Mouse (Mus musculus): ENCODE results near the gene Gm28372. TPM values are rescaled to one million over a fixed set of nuclear protein-coding genes. Genes with fewer than 3 reads are reported as not detected.

Gene Gm28372
- total and polyA plus RNA-seq, 2 experiments from 2014 or later = not detected

DNA sequence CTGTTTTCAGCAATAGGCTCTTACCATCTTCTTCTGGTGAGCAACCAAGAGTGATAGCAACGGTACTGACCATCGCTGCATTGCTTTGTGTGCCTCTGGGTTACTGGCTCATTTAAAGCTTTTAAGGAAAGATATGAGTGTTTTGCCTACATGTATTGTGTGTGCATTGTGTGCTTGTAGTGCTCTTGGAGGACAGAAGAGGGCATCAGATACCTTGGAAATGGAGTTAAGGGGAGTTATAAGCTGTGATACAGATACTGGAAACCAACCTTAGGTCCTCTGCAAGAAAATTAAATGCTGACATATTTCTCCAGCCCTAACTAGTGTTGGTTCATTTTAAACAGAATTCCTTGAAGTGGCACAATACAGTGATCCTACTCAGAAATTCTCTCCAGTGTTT lies 16.2 kb upstream of the Gm28372 start:
- Histone ChIP-seq H3K4me3 (ENCODE audit: low read depth, low read length) (no peak overlapping the region), H3K4me1 (ENCODE audit: control insufficient read depth, insufficient read depth) (no peaks in the 10 kb centered on the region), H3K27me3 (ENCODE audit: control insufficient read depth, insufficient read depth, low read length) (no peaks in the 10 kb centered on the region), H3K36me3 (replicated peaks; ENCODE audit: control insufficient read depth, insufficient read depth, low read length) (no peaks in the 10 kb centered on the region), H3K4me2 (ENCODE audit: low read depth, low read length) (no peak overlapping the region), H3K9me3 (replicated peaks; ENCODE audit: control insufficient read depth, low read length) (no peaks in the 10 kb centered on the region), H3K9ac (replicated peaks; ENCODE audit: low read depth, low read length) (no peak overlapping the region), H3K27ac (ENCODE audit: low read depth) (no peak overlapping the region)
- ATAC-seq (ENCODE audit: insufficient read depth, low read depth) (no peak), DNase-seq (ENCODE audit: low spot score) (no peak)
- WGBS = 72% methylated on average over 2 of the region's 2 CpGs
- peak; percentile 39 for TF ChIP-seq CTCF (IDR thresholded peaks at IDR 0.05; ENCODE audit: low read depth)
- TF ChIP-seq EP300 (IDR thresholded peaks at IDR 0.05; ENCODE audit: low read depth) = no peak

DNA sequence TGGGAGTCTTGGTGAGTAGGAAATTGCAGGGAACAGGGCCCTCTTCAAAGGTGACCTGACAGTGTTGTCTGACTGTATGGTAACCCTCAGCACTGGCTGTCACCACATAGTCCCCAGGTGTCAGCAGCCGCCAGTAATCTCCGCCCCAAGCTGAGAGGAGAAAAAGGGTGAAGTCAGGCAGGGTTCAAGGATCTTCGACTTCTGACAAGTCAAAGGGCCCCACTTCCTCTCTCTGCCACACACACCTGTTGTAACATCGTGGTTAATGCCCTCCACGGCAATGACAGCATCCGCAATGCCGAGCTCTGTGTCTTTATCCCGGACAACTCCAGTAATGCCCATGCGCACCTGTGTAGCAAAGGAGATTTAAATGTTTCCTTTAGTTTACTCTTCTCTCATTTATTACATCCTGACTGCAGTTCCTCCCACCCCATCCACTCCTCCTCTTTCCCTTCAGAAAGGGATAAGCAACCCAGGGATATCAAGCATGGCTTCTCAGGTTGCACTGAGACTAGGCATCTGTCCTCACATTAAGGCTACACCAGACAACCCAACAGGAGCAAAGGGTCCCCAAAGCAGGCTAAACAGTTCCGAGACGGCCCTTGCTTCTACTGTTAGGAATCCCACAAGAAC lies 13.9 kb upstream of the Gm28372 start:
- Histone ChIP-seq H3K4me2 (ENCODE audit: low read depth, low read length) (no peak overlapping the region), H3K27me3 (ENCODE audit: control insufficient read depth, insufficient read depth, low read length) (0 out of 2 replicates have a peak, but pooled peaks cover under 1% of the 10 kb centered on the region), H3K9ac (replicated peaks; ENCODE audit: low read depth, low read length) (no peak overlapping the region), H3K4me1 (ENCODE audit: control insufficient read depth, insufficient read depth) (no peaks in the 10 kb centered on the region), H3K4me3 (ENCODE audit: low read depth, low read length) (no peak overlapping the region), H3K36me3 (replicated peaks; ENCODE audit: control insufficient read depth, insufficient read depth, low read length) (no peaks in the 10 kb centered on the region), H3K27ac (ENCODE audit: low read depth) (no peak overlapping the region), H3K9me3 (replicated peaks; ENCODE audit: control insufficient read depth, low read length) (no peaks in the 10 kb centered on the region)
- no peak for TF ChIP-seq EP300 (IDR thresholded peaks at IDR 0.05; ENCODE audit: low read depth)
- no peak for TF ChIP-seq CTCF (IDR thresholded peaks at IDR 0.05; ENCODE audit: low read depth)
- 80% methylated on average over 11 of the region's 11 CpGs for WGBS
- ATAC-seq (ENCODE audit: insufficient read depth, low read depth) (no peak), DNase-seq (ENCODE audit: low spot score) (no peak)

- no peaks in the 10 kb centered on the region for H3K36me3 ChIP-seq (replicated peaks; ENCODE audit: control insufficient read depth, insufficient read depth, low read length)
- no peak for ATAC-seq (ENCODE audit: insufficient read depth, low read depth)
- H3K9me3 ChIP-seq (replicated peaks; ENCODE audit: control insufficient read depth, low read length) = no peaks in the 10 kb centered on the region
- peaks cover 11% of the 10 kb centered on the region for H3K27me3 ChIP-seq (ENCODE audit: control insufficient read depth, insufficient read depth, low read length)
- H3K4me1 ChIP-seq (ENCODE audit: control insufficient read depth, insufficient read depth) = peaks cover 10% of the 10 kb centered on the region; the same call in 1 of the 2 replicates
- no peak overlapping the region for H3K27ac ChIP-seq (ENCODE audit: low read depth)
- H3K4me2 ChIP-seq (ENCODE audit: low read depth, low read length) = no peak overlapping the region
- no peak overlapping the region for H3K9ac ChIP-seq (replicated peaks; ENCODE audit: low read depth, low read length)
- no peak overlapping the region for H3K4me3 ChIP-seq (ENCODE audit: low read depth, low read length)
- no peak for DNase-seq (ENCODE audit: low spot score)
- WGBS = 81% methylated on average over 3 of the region's 3 CpGs
- TF ChIP-seq EP300 (IDR thresholded peaks at IDR 0.05; ENCODE audit: low read depth) (no peak), CTCF (IDR thresholded peaks at IDR 0.05; ENCODE audit: low read depth) (no peak)
Measured at GRCm38 (mm10) chr2:130392836-130393235, 12.2 kb upstream of the Gm28372 start.

DNA sequence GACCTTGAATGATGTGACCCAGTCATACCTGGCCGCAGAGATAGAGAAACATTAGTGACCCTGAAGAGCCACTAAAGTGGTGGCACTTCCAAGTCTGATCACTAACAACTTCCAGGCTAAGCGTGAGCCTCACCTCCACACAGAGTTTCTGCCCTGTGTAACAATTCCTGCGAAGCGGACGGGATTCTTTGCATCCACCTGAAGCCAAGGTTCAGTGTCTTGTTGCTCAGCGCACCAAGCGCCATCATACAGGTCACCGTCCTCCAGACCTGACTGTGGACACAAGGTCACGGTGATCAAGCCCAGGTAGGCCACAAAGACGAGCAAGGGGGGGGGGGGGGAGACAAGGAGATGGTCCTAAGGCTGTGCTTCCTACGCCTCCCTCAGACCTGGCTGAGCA lies 9.3 kb upstream of the Gm28372 start:
- no peaks in the 10 kb centered on the region for H3K36me3 ChIP-seq (replicated peaks; ENCODE audit: control insufficient read depth, insufficient read depth, low read length)
- ATAC-seq (ENCODE audit: insufficient read depth, low read depth) = no peak
- no peak overlapping the region for H3K4me3 ChIP-seq (ENCODE audit: low read depth, low read length)
- peaks cover 25% of the 10 kb centered on the region for H3K27me3 ChIP-seq (ENCODE audit: control insufficient read depth, insufficient read depth, low read length)
- TF ChIP-seq EP300 (IDR thresholded peaks at IDR 0.05; ENCODE audit: low read depth) (no peak), CTCF (IDR thresholded peaks at IDR 0.05; ENCODE audit: low read depth) (no peak)
- peaks cover 13% of the 10 kb centered on the region; the same call in 1 of the 2 replicates for H3K4me1 ChIP-seq (ENCODE audit: control insufficient read depth, insufficient read depth)
- H3K9me3 ChIP-seq (replicated peaks; ENCODE audit: control insufficient read depth, low read length) = no peaks in the 10 kb centered on the region
- H3K4me2 ChIP-seq (ENCODE audit: low read depth, low read length) = no peak overlapping the region
- WGBS = 93% methylated on average over 11 of the region's 11 CpGs
- H3K27ac ChIP-seq (ENCODE audit: low read depth) = no peak overlapping the region
- DNase-seq (ENCODE audit: low spot score) = no peak
- no peak overlapping the region for H3K9ac ChIP-seq (replicated peaks; ENCODE audit: low read depth, low read length)

DNA sequence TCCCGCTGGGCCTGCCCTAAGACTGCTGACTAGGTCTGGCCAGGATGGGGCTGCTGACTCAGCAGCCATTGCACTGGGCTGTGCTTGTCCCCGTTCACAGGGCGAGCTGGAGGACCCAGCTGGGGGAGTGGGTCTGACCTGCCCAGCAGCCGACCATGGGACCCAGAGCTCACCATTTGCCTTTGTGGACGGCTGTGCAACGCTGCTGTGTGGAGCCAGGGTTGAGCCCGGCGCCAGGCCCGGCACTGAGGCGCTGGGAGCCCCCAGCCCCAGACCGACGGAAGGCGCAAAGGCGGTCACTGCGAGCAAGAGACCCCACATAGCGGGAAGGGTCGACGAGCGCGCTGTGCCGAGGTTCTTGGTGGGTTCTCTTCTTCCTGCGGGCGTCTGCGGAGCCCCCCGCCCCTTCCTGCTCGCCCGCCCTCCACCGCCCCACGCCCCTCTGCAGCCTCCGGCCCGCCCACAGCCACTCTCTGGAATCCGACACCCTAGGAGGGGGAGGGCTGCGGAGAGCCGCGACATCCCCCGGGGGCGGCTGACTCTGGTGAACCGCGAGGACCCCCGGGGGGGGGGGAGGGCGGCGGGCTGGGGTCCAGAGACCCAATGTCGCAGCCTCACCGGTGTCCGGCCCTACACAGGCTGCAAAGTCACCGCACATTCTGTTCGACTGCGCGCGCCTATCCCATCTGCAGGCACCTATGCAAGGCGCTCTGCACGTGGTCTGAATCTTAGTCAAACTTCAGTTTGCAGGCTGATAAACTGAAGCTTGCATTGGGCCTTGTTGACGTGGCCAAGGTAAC lies 7.7 kb upstream of the Gm28372 start, which contains the start of gene Cpxm1:
Gene Cpxm1 (minus strand): TSS at position 389 of the 800 bp plus-strand sequence.
- H3K36me3 ChIP-seq (replicated peaks; ENCODE audit: control insufficient read depth, insufficient read depth, low read length) = no peaks in the 10 kb centered on the region
- WGBS = 1% methylated on average over 33 of the region's 53 CpGs

More for the DNA sequence above, 7.7 kb upstream of the Gm28372 start, which contains the start of gene Cpxm1:
- DNase-seq (ENCODE audit: low spot score) = no peak
- no peak within 1 kb of the TSS for H3K27ac ChIP-seq (ENCODE audit: low read depth)
- no peaks in the 10 kb centered on the region for H3K9me3 ChIP-seq (replicated peaks; ENCODE audit: control insufficient read depth, low read length)
- peaks cover 13% of the 10 kb centered on the region; the same call in 1 of the 2 replicates for H3K4me1 ChIP-seq (ENCODE audit: control insufficient read depth, insufficient read depth)
- TF ChIP-seq EP300 (IDR thresholded peaks at IDR 0.05; ENCODE audit: low read depth) (no peak), CTCF (IDR thresholded peaks at IDR 0.05; ENCODE audit: low read depth) (no peak)
- H3K4me3 ChIP-seq (ENCODE audit: low read depth, low read length) = peak within 1 kb of the TSS; percentile 49
- peak within 1 kb of the TSS; percentile 60 for H3K9ac ChIP-seq (replicated peaks; ENCODE audit: low read depth, low read length)
- peak; percentile 59 for ATAC-seq (ENCODE audit: insufficient read depth, low read depth)
- H3K27me3 ChIP-seq (ENCODE audit: control insufficient read depth, insufficient read depth, low read length) = peaks cover 25% of the 10 kb centered on the region
- H3K4me2 ChIP-seq (ENCODE audit: low read depth, low read length) = peak within 1 kb of the TSS; percentile 87

Data from heart, postnatal 0 days (tissue).